Mouse (Mus musculus): ENCODE data around the gene 4930556J24Rik.

GRCm38 (mm10) chr11:3921281-3921850 lies 55.2 kb downstream of the 4930556J24Rik start:
- TF ChIP-seq POLR2A (IDR thresholded peaks at IDR 0.05; ENCODE audit: borderline replicate concordance, extremely low read depth, low read depth, low read length) (no peak), CTCF (IDR thresholded peaks at IDR 0.05; ENCODE audit: insufficient read depth, low read length) (peak; percentile 89)
